Mouse (Mus musculus): Measurements from ENCODE around the gene Lgals2.

GRCm38 (mm10) chr15:78889401-78889853 lies 34.1 kb upstream of the Lgals2 start:
- TF ChIP-seq CTCF (IDR thresholded peaks at IDR 0.05; ENCODE audit: low read depth, low read length) (no peak), POLR2AphosphoS5 (IDR thresholded peaks at IDR 0.05; ENCODE audit: insufficient replicate concordance, low read depth, low read length) (no peak), TAL1 (conservative IDR thresholded peaks at IDR 0.05; ENCODE audit: low read depth, low read length) (no peak)

All from G1E (cell line).